Mouse (Mus musculus) fat pad, adult 2 months (tissue): Measurements from ENCODE around the gene Nuf2.
"Not testable (repeated sequence)": the region's sequence is repeated elsewhere in the genome, so short reads cannot be mapped to it uniquely, and the experiment has no call there.

Source experiments
- DNase-seq: peaks from one replicate; pipeline ENCODE4 v3.0.0-alpha.2; 2011; ENCODE audit warnings: low read depth, low spot score; ENCODE audit errors: extremely low read depth

The Nuf2 gene

GRCm38 (mm10) chr1:169530876-169531701, at the start of gene Nuf2:
Gene Nuf2 (minus strand): TSS chr1:169531464.
- DNase-seq = peak; percentile 84

GRCm38 (mm10) chr1:169579572-169579971, 48.3 kb upstream of the Nuf2 start:
- no peak for DNase-seq

- DNase-seq = no peak
Measured at GRCm38 (mm10) chr1:169574136-169574535, 42.9 kb upstream of the Nuf2 start.

GRCm38 (mm10) chr1:169555621-169556020, 24.4 kb upstream of the Nuf2 start:
- no peak for DNase-seq

- DNase-seq = no peak
Measured at GRCm38 (mm10) chr1:169555019-169555418, 23.8 kb upstream of the Nuf2 start.

DNA sequence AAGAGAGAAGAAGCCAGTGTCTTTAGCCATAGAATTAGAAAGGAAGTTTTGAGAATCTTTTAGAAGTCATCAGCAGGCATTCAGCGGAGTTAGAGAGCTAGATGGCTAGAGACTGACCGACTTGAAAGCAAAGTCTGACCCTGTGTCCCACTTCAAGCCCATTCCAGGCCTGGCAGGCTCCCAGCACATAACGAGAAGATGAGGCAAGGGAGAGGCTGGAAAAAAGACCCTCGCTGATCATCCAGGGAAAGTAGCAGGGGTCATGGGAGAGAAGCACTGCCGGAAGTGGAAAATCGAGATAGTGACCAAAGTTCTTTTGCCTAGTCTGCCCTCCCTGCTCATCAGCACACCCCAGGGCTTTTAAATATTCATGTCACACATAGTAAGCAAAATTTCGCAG, 22.2 kb upstream of the Nuf2 start:
- DNase-seq = no peak

DNA sequence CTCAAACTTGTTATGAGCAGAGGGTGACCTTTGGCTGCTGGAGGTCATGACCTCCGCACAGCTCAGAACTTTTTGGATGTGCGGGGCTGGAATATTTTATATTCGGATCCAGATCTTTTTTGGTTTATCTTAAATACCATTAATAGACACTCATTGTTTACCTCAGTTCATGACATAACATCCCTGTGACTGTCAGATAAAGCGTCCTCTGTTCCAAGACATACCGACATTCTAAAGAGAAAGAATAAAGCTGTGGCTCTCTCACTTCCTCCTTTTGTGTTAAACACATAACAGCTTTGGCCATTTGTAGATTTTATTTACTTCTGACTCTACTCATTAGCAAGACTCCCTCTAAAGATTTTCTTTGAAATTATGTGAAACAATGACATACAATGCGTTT, 9.2 kb upstream of the Nuf2 start:
- DNase-seq = no peak

DNA sequence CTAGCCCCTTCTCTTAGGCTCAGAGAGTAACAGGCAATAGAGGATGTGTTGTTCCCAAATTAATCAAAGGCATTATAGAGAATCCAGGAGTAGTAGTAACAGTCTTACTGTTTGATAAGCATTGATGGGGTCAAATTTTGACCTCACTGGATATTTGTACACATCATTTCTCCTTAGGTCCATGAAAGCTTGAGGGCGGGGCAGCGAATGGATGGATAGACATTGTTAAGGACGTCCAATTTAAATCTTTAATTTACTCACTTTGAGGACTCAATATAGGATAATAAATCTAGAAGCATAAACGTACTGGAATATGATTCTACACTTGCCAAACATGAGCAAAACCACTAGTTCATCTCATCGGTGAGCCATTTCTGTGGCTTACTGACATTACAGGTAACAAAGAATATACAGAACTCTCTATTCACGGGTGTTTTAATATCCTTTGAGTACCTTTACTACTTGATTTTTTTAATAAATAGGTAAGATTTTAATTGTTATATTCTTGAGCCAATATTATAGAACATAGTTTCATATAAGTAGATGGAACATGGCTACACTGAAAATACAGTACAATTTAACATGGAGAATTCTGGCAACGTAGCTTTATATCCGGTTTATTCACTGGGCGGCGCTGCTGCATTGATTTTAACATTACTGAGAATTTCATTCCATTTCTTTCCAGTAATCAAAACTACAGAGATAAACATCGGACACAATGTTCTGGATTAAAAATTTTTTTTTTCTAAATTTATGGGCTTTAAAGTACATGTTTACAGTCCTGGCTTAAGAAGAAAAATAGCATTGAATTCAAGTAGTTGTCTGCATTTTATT, 655 bp upstream of the Nuf2 start:
- DNase-seq = no peak

- DNase-seq = peak; percentile 55
Measured at GRCm38 (mm10) chr1:169529996-169530518, 1.2 kb downstream of the Nuf2 start.

- DNase-seq = no peak
Measured at GRCm38 (mm10) chr1:169526006-169526680, 5.1 kb downstream of the Nuf2 start.

DNA sequence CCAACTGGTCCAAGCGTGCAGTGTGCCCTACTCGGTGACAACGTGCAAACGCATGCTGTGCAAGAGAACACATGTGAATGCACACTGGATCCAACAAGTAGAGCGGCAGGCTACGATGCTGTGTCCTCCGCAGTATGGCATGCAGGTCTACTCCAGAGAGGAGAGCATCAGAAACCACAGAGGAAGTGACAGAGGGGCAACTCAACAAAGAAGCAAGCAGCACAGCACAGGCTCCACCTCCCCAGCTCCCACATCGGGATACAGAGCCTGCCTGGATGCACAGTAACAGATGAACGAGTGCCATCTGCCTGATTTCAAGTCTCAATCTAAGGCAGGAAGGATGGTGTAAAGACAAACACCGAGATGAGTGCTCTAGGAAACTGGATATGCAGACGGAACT, 11.9 kb downstream of the Nuf2 start:
- DNase-seq = no peak

GRCm38 (mm10) chr1:169517899-169518517, 13.3 kb downstream of the Nuf2 start:
- not testable (repeated sequence) for DNase-seq

- no peak for DNase-seq
Measured at GRCm38 (mm10) chr1:169517376-169517892, 13.8 kb downstream of the Nuf2 start.

- DNase-seq = no peak
Measured at GRCm38 (mm10) chr1:169506354-169506753, 24.9 kb downstream of the Nuf2 start.

DNA sequence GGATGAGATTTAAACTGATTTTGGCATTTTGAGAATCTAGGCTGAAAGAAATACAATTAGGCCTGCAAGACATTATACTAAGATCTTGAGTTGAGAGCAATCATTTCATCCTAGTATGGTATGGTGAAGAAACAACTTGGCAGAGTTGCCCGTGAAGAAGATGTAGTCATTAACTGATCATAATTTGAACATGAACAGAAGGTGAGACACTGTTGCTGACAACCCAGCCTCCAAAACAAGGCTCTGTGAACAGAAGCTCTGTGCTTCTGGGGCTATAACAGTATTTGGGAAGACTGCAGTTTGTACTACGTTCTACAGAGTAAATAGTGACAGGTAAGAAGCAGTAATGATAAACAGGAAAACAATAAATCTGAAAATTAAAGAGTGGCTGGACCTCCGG, 28.4 kb downstream of the Nuf2 start:
- no peak for DNase-seq

GRCm38 (mm10) chr1:169495621-169496020, 35.6 kb downstream of the Nuf2 start:
- no peak for DNase-seq

DNA sequence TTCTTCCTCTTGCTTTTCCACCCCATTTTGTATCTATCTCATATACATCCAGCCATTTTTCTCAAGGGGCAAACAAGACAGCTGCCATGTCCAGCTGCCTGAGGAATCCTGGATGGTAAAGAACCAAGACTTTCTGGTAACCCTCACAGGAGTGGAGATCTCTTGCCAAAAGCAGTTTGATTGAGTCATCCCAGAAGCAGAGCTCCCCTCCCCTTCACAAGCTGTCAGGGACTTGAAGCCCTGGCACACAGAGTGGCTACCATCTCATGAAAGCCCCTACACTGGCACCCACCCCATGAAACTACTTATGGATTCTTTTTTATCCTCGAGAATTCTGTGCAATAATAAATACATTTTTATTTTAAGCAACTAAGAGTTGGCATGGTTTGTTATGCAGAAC, 39.7 kb downstream of the Nuf2 start:
- DNase-seq = no peak

GRCm38 (mm10) chr1:169485408-169485885, 45.8 kb downstream of the Nuf2 start:
- DNase-seq = peak; percentile 8

DNA sequence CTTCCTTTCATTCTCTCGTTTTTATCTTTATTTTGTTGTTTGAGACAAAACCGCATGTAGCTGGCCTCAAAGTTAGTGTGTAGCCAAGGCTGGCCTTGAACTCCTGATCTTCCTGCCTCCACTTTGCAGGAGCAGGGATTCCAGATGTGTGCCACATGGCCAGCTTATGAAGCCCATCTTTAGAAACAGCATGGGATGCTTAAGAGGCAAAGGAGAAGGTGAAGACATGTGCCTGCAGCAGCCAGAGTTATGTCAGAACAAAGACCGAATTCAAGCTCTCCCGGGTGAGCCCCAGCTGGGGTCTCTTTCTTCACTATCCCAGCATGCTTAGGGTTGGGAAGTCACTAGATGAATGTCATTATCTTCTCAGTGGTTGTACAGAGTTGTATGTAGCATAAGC, 46.7 kb downstream of the Nuf2 start:
- DNase-seq = no peak

GRCm38 (mm10) chr1:169482596-169483335, 48.5 kb downstream of the Nuf2 start:
- DNase-seq = no peak
